Mouse (Mus musculus): Measurements from ENCODE around the gene Hkdc1.

Gene Hkdc1

GRCm38 (mm10) chr10:62358827-62359226 lies 63.5 kb downstream of the Hkdc1 start:
- DNase-seq = no peak

DNA sequence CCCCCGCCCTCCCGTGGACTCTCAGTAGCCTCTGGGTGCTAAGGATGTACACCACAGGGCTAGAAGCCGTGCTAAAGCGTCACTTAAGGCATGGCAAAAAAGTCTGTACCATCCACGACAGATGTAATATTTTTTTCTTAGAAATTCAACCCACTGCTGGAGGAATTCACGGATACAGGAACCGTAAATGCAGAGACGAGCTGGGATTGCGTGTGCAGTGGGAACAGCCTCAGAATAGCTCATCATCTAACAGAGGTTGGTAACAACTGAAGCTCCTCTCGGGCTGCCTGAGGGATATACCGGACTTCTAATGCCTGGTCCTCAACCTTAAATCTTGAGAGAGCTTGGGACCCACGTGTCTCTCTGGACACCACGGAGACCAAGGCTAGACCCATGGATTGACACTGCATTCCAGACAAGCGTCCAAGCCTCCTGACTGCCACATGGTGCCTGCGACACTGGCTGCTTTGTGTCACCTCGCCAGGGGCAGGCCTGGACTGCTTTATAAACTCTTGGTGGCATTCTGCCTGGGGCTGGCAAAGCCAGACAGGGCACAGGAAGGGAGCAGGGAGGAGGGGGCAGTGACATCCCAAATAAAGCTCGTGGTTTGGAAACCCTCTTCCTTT lies 66.1 kb downstream of the Hkdc1 start:
- DNase-seq = no peak

DNA sequence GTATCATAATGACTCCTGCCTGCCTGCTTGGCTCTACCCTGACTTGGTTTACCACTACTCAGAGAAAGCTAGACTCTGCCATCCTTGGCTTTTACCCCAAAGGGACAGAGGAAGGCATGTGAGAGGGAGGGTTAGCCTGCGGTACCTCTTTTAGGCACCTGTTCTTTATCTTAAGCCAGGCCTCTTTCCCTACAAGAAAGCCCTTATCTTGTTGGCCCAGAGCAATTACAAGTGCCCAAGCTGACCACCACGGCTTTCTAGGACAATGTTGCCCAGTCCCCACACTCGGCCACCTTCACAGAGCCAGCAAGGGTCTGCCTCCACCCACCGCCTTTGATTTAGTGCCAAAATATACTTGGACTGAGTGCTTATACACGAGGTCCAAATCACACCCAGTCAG lies 77.1 kb downstream of the Hkdc1 start:
- no peak for DNase-seq

DNA sequence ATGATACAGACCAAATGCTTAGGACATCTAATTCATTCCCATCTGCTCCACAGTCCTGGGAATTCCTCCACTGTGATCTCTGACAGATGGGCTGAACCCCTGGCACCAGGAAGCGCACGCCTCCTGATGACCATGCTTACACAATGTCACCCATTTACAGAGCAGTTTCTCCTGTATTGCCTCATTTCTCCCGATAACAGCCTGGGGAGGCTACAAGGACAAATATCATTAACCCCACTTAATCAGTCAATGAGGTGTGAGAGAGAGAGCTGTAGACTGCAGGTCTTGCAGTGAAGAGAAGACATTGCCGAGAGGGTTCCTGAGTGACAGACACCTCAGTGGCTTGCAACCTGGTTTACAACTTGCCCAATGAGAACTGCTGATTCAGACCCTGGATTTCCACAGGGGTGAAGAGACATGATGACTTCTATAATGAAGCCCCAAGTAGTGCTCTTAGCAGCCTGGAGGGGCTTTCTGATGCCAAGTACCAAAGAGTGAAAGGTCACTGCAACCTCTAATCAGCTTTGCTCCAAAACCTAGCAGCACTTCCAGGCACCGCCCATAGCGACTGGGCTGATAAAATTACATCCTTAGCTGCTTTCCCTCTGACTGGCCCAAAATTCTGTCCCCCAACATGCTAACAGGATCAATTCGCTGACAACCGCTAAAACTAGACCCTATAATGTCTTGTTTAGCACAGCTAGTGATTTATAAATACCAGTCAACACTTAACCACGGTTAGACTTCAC lies 78.1 kb downstream of the Hkdc1 start:
- DNase-seq = peak in 1 of 2 experiments; percentile 25

DNA sequence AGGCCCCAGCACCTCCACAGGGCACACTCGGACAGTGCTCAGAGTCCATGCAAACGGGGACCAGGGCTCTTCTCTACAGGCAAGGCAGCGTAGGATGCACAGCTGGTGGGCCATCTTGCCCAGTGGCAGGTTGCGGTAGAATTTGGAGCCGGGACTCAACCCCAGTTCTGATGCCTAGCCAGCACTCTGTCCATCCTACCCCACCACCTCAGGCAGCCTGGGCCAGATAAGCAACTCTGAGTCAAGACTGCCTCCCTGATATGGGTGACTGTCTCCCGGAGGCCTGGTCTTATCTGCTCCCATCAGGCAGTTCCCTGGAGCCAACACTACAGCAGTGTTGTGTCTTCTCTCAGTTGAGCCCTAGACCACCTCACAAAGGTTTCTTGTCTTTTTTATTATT lies 79.8 kb downstream of the Hkdc1 start:
- DNase-seq = no peak

- DNase-seq = no peak
Measured at GRCm38 (mm10) chr10:62341956-62342355, 80.3 kb downstream of the Hkdc1 start.

DNA sequence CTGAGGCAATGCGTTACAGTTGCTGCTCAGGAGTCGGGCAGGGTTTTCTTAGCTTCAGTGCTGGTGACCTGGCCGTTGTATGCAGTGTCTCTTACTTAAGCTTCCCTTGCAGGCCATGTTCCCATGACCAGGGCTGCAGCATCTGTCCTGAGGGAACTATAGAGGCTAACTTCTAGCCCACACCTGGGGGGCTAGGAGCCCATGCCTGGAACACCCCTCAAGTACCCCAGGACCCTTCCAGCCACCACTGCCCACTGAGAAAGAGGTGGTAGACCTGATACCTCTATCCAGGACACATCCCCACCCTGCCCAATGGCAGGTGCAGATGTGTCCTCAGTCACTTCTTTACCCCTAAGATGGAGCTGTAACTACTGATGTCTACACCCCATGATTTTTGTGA lies 81.3 kb downstream of the Hkdc1 start:
- no peak for DNase-seq

DNA sequence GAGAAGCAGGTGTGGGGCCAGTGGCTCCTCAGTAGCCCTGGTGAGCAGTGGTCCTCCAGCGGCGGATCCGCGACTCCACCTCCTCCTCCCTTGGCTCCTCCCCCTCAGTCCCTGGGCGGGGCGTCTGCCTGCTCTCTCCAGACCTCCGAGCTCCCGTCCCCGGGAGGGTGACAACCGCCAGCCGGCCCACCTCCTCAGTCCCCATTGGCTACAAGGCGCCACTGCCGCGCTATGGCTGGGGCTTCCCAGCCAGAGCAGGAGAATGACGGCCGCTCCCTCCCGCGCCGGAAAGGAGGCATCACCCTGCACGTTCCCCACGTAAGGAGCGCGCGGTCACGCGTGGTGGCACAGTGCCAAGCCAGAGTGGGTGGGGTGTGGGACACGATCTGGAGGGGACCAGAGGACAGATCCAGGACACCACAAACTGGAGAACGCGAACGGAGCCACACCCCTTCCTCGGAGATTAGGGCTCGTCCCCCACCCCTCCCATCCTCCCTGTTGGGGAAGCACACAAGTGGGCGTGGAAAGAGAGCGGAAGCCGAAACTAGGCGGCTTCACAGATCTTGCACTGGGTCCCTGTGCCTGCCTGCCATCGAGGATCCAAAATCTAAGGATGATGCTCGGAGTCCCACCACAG lies 82.1 kb downstream of the Hkdc1 start:
- peak; percentile 98 to 99 for DNase-seq

DNA sequence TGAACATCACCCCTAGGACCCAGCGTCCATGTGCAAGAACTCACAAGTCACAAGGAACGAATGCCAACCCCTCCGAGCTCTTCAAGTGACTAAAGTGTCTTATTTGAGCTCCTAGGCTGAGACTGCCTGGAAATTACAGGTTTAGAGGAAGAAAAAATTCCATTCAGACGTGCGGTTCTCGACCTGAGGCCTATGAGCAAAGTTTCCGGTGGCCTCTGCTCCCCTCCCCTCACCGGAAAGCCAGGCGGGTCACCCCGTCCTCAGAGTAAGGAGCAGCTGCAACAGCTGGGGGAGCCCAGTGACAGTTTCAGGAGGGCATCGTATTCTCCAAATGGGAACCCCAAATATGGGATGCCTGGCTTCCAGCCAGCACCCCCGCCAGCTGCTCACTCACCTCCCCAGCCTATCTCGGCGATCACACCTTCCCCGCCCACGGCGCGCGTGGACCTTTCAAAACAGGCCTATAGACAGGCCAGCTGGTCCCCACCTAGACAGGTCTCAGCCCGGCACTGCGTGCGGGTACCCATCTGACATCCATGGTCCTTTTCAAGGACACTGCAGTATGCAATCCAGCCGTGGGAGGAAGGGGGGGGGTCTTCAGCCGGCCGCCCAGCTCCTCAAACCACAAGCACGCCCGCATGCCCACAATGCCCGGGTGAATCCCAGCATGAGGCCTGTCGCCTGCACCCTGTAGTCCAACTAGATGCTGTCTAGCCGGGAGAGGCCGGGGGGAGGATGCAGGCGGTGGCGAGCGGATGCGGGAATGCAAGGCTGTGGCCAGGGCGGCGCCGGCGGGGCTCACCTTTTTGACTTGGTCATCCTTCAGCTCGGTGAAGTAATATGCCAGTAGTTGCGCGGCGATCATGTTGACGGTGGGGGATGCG lies 82.8 kb downstream of the Hkdc1 start:
- peak; percentile 54 to 60 for DNase-seq

GRCm38 (mm10) chr10:62338626-62339025 lies 83.7 kb downstream of the Hkdc1 start:
- no peak for DNase-seq

GRCm38 (mm10) chr10:62338176-62338575 lies 84.1 kb downstream of the Hkdc1 start:
- no peak for DNase-seq

DNA sequence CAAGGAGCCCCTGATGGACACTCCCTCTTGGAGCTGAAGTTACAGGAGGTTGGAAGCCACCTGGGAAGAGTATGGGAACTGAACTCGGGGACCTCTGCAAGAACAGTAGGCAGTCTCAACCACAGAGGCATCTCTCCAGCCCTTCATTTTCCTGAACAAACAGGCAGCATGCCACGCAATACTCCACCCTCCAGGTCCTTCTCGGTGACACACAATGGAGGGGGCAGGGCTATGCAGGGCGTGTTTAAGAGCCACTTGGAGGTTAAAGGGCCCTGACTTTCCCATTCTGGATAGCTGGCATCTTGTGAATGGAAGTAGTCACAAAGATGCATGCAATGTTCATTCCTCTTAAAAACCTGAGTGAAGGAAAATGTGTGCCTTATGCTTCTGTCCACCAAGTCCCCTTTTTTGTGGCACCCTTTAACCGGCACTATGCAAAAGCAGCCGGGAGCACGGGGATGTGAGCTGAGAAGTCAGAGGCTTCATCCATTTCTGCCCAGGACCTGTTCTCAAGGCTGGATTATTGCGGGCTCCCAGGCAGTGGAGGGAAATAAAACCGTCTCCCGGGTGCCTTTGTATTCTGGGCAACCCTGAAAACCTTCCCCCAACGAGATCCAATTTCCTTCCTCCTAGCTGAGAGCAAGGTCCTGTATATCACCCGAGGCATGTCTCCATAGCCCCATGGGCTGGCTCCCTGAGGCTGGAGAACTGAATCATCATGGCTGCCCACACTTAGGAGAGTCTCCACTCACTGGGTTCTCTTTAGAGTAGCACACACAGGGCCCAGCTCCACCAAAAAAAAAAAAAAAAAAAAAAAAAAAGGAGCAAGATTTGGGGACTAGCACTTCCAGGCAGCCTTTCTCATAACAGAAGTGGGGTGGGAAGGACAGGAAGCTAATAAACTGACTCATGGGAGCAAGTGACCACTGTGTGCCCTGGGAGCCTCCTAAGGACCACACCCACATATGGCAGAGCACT lies 85.4 kb downstream of the Hkdc1 start:
- DNase-seq = peak; percentile 89 to 93

GRCm38 (mm10) chr10:62335423-62335776 lies 86.9 kb downstream of the Hkdc1 start:
- DNase-seq = no peak

DNA sequence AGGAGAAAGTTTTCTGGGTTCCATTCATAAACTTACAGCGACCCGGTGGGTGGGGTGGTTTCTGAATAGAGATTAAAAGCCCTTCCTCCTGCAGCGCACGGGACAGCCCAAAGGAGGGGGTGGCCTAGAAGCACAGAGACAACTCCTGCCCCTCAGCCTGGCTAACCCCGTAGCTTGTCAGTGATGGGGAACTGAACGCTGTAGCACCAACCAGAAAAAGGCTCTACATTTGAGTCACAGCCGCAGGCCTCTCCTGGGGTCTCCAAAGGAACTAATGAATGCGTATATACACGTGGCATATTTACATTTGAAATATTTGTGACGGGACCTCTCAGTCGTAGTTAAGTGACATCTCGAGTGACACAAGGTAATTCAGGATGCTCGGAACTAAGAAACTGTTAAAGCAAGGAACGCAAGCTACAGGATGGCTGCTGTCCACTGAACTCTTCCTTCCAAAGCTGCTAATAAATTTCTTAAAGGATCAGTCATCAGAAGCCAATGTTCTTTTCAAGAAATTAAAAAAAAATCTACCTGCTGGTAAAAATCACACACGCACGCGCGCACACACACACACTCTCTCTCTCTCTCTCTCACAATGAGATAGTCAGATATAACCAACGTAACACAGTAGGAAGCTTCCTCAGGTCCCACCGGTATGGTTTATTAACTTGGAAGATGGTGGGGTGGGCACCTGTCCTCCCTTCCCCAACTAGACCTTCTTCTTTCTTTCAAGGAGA lies 87.4 kb downstream of the Hkdc1 start:
- no peak for DNase-seq

- DNase-seq = no peak
Measured at GRCm38 (mm10) chr10:62333269-62333668, 89.0 kb downstream of the Hkdc1 start.
